Mouse (Mus musculus) thymus, postnatal 25 days (tissue): ENCODE results near the gene Dmrtc1b.
"Not testable (repeated sequence)": the region's sequence is repeated elsewhere in the genome, so short reads cannot be mapped to it uniquely, and the experiment has no call there.

Source experiments
- DNase-seq: peaks from one replicate; pipeline ENCODE4 v3.0.0; 2022

The Dmrtc1b gene

GRCm38 (mm10) chrX:102707535-102707934 lies at the start of gene Dmrtc1b, which contains the start of gene Gm9112:
Gene Dmrtc1b, plus strand, starts transcription at chrX:102707865.
Gene Gm9112, minus strand, starts transcription at chrX:102707635.
- not testable (repeated sequence) for DNase-seq

- no peak for DNase-seq
These were observed 47.0 kb upstream of the Dmrtc1b start for GRCm38 (mm10) chrX:102660712-102661111.

GRCm38 (mm10) chrX:102666641-102667040 lies 41.0 kb upstream of the Dmrtc1b start:
- no peak for DNase-seq

GRCm38 (mm10) chrX:102684706-102685105 lies 23.0 kb upstream of the Dmrtc1b start:
- DNase-seq, result not testable (repeated sequence)

GRCm38 (mm10) chrX:102686872-102687271 lies 20.8 kb upstream of the Dmrtc1b start, which contains the start of gene Gm3880:
Gene Gm3880, minus strand, starts transcription at chrX:102686972.
- DNase-seq, result not testable (repeated sequence)

GRCm38 (mm10) chrX:102689252-102689651 lies 18.4 kb upstream of the Dmrtc1b start:
- peak; percentile 1 for DNase-seq

GRCm38 (mm10) chrX:102700636-102701035 lies 7.0 kb upstream of the Dmrtc1b start:
- DNase-seq, result not testable (repeated sequence)

GRCm38 (mm10) chrX:102724226-102724625 lies 16.6 kb downstream of the Dmrtc1b start:
- not testable (repeated sequence) for DNase-seq
